Mouse (Mus musculus) spleen, adult 2 months (tissue): ENCODE measurements around the gene Upk1a.

Experiments
- CTCF ChIP-seq: fragments of 200-500 bp; IDR thresholded peaks from 2 replicates; pipeline ENCODE4 v1.5.1; 2011; ENCODE audit warnings: mild to moderate bottlenecking, inconsistent platforms; ENCODE audit not compliant: insufficient read depth, insufficient read length, insufficient replicate concordance; ENCODE audit errors: extremely low read depth
- POLR2A ChIP-seq: fragments of 200-500 bp; IDR thresholded peaks from 2 replicates; pipeline ENCODE4 v1.6.1; 2011; ENCODE audit warnings: low read depth, low read length, inconsistent platforms

DNA sequence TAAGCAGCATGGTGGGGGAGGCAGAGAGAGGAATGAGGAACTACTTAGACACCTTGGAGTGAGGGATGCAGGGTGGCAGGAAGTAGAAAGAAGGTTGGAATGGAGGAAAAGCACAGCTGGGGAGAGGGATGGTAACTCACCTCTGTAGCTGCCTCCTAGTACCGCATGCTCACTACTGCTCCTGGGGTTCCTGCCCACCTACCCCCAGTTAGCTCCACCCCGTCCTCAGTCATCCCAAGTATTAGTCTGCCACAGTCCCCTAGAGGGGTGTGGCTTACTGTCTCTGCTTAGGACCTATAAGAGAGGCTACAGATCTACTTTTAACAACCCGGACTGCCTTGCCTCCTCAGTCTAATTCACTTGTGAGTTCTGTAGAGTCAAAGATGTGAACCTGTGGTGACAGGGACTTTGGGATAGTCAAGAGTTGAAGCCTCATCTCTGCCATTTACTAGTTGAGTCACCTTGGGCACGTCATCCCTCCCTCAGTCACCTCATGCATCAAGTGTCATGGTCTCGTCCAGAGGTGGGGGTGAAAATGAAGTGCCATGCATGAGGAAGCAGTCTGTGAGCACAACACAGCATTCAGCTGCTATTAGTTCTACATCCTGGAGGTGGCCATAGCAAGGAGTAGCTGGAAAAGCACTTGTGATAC is 19.7 kb downstream of the Upk1a start:
- TF ChIP-seq POLR2A (no peak), CTCF (no peak)
